Mouse (Mus musculus) liver, postnatal 0 days (tissue): Measurements from ENCODE around the gene Ddx20.

ENCODE experiments used
- CTCF ChIP-seq: sonication (generic); IDR thresholded peaks from 2 replicates; pipeline ENCODE4 v1.5.1; 2016; ENCODE audit warnings: antibody characterized with exemption, low read depth
- EP300 ChIP-seq: IDR thresholded peaks from 2 replicates; pipeline ENCODE4 v1.6.1; 2016; ENCODE audit warnings: antibody characterized with exemption, low read depth, mild to moderate bottlenecking

GRCm38 (mm10) chr3:105717856-105718555 lies 30.6 kb upstream of the Ddx20 start:
- TF ChIP-seq CTCF (no peak), EP300 (no peak)
